Mouse (Mus musculus) bone marrow macrophage, adult 2 months (primary cell): ENCODE measurements around the gene Agap3.

ENCODE experiments used
- CTCF ChIP-seq: IDR thresholded peaks from 2 replicates; pipeline ENCODE4 v1.5.1; 2012; ENCODE audit warnings: low read depth, mild to moderate bottlenecking, low read length, moderate library complexity
- POLR2A ChIP-seq: IDR thresholded peaks from 2 replicates; pipeline ENCODE4 v1.6.1; 2012; ENCODE audit warnings: mild to moderate bottlenecking, low read depth, low read length, borderline replicate concordance

DNA sequence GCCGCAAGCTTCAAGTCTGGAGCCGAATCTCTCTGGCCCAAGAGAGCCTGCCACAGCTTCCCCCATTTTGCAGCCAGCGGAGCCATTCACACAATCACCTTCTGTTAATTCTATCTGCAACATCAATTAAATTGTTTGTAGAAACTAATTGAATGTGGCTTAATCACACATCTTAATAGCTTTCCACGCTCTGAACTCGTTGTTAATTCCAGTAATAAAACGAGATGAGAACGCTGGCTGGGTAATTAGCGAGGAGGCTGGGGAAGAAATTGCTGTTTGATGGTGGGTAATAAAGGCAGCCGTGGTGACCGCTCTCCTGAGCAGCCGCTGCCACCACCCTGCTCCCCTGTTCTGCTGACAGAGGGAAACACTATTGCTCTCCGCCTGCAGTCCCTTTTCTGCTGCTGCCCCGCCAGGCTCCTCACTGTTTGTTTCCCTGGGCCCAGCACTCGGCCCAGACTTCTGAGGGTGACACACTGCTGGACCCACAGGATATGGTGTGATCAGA is 38.5 kb downstream of the Agap3 start:
- TF ChIP-seq CTCF, result no peak
- TF ChIP-seq POLR2A, result no peak
